Mouse (Mus musculus): Measurements from ENCODE around the gene Anapc15.
"Not testable (repeated sequence)": the region's sequence is repeated elsewhere in the genome, so short reads cannot be mapped to it uniquely, and the experiment has no call there.

Anapc15 gene

DNA sequence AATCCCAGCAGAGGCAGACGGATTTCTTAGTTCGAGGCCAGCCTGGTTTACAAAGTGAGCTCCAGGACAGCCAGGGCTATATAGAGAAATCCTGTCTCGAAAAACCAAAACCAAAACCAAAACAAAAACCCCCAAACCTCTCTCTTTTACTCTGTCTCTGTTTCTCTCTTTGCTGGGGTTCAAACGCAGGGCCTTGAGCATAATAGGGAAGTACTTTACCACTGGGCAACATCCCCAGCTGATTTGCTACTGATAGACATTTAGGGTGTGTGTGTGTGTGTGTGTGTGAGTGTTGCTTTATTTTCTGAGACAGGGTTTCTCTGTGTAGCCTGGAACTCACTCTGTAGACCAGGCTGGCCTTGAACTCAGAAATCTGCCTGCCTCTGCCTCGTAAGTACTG lies 85.5 kb downstream of the Anapc15 start:
- DNase-seq (ENCODE audit: low spot score in 2 of 2), result not testable (repeated sequence)

Measured in natural killer cell, adult 2 months (primary cell).